Mouse (Mus musculus): Measurements from ENCODE around the gene Fam107a. TPM values are rescaled to one million over a fixed set of nuclear protein-coding genes. Genes with fewer than 3 reads are reported as not detected.

Gene Fam107a
- polyA plus RNA-seq, 1 experiment from 2014 or later: not detected

DNA sequence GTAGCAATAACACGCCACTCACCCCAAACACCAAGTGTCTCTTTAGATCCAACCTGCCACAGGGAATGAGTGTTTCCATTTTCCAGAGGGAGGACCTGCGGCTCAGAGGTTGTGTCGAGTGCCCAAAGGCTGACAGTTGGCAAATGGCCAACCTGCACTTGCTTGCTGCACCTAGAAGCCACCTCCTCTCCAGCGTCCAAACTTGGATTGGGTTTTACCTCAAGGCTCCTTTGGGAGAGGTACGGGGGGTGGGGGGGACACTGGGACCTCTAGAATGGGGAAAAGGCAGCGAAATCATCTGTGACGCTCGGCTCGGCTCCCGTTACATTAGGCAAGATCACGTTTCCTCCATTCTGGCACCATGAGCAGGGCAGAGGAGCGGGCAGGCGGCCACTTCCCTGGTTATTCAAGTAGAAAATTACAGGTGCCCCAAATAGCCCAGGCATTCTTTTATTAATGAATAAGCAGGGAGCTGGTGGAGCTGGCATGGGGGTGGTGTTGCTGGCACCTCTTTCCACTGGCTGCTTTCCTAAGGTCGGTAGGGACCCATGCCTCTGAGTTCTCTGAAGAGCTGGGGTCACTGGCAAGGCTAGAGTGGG lies 13.6 kb upstream of the Fam107a start:
- 84% methylated on average over 14 of the region's 14 CpGs for WGBS (ENCODE audit: missing documents)
- H3K36me3 ChIP-seq (ENCODE audit: inconsistent target): no peaks in the 10 kb centered on the region
- H3K27ac ChIP-seq: no peak overlapping the region
- no peaks in the 10 kb centered on the region for H3K79me2 ChIP-seq (ENCODE audit: inconsistent target)
- H3K4me3 ChIP-seq (ENCODE audit: inconsistent target): no peak overlapping the region

DNA sequence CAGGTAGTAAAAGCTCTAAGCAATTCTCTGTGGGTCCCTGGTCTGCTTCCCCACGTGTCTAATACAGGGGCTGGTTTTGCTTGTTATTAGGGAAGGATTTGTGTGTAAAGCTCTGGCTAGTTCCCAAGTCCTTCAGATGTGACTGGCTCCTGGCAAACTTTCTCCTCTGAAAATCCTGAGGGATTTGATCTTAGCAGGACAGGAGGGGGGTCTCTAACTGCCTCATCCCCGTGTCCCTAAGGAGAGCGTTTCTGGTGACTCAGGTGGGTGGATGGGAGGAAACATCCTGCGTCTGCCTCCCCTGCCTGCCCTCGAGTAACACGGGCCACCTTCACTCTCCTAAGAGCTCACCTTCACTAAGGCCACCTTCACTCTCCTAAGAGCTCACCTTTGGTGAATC lies 12.6 kb upstream of the Fam107a start:
- Histone ChIP-seq H3K4me3 (ENCODE audit: inconsistent target) (no peak overlapping the region), H3K36me3 (ENCODE audit: inconsistent target) (no peaks in the 10 kb centered on the region), H3K27ac (no peak overlapping the region), H3K79me2 (ENCODE audit: inconsistent target) (no peaks in the 10 kb centered on the region)
- 76% methylated on average over 6 of the region's 6 CpGs for WGBS (ENCODE audit: missing documents)

DNA sequence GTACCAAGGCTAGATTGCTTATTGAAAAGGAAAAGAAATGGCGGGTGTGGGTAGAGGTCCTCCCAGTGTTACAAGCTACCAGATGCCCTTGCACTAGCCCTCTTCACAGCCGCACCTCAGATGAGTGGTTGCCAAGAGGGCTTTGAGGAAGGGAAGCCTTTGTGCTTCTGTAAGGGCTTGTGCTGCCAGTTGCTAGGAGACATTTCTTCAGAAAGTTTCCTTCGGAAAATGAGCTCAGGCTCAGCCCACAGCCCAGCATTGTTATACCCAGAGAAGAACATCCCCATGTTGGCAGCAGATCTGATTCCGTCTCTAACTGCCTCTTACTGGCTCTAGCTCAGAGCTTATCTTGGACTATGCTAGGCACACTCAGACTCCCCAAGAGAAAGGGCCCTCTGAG lies 11.7 kb upstream of the Fam107a start:
- Histone ChIP-seq H3K79me2 (ENCODE audit: inconsistent target) (no peaks in the 10 kb centered on the region), H3K36me3 (ENCODE audit: inconsistent target) (no peaks in the 10 kb centered on the region), H3K27ac (no peak overlapping the region), H3K4me3 (ENCODE audit: inconsistent target) (no peak overlapping the region)
- 91% methylated on average over 4 of the region's 4 CpGs for WGBS (ENCODE audit: missing documents)

DNA sequence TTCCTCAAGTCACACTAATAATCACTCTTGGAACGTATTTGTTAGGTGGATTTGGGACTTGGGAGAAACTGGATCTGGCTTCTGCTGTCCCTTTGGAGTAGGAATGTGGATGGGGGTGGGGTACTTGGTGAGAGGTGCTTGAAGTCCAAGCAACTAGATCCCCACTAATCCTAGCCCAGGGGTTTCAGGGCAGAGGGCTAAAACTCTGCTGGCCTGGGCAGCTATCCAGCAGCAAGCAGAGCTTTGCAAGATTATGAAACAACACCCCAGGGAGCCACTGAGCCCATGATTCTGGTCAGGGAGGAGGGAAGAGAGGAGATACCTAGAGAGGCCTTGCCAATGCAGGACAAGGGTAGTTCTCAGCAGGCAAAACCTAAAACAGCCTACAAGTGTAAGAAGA lies 9.5 kb upstream of the Fam107a start:
- no peak overlapping the region for H3K27ac ChIP-seq
- H3K36me3 ChIP-seq (ENCODE audit: inconsistent target): no peaks in the 10 kb centered on the region
- H3K79me2 ChIP-seq (ENCODE audit: inconsistent target): no peaks in the 10 kb centered on the region
- no peak overlapping the region for H3K4me3 ChIP-seq (ENCODE audit: inconsistent target)
- 64% methylated on average over 1 of the region's 1 CpGs for WGBS (ENCODE audit: missing documents)

DNA sequence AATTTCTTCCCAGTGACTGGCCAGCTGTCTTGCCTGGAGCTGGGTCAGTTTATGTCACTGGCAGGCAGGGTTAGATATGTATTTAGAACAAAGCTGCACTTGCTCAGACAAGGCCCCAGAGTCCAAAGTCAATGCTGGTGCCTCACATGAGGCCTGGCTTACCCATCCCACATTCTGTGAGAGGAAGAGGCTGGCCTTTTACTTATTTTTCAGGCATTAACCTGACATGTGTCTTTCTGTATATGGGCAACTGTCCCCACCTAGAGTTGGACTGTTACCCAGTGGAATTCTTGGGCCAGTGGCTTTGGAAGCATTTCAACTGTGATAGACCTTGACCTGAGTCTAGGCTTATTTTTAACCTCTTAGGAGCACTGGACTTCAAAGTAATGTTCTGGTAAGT lies 9.1 kb upstream of the Fam107a start:
- no peak overlapping the region for H3K4me3 ChIP-seq (ENCODE audit: inconsistent target)
- H3K27ac ChIP-seq: no peak overlapping the region
- no peaks in the 10 kb centered on the region for H3K79me2 ChIP-seq (ENCODE audit: inconsistent target)
- no peaks in the 10 kb centered on the region for H3K36me3 ChIP-seq (ENCODE audit: inconsistent target)

DNA sequence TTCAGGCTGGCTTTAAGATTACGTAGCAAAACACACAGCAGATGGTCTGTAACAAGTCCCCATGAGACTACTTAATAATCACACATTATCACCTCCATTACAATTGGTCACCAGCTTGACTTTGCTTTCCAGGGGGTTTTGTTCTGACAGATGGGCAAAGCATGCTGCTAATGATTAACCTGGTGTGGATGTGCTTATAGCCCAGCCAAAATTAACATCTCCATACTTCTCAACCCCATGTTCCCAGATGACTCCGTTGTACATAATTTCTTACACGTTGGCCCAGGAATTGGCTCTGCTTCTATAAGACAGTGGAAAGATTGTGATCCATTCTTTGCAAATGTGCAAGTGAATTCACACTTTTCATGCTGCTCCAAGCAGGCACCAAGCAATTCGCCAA lies 7.9 kb upstream of the Fam107a start:
- no peaks in the 10 kb centered on the region for H3K36me3 ChIP-seq (ENCODE audit: inconsistent target)
- no peak overlapping the region for H3K4me3 ChIP-seq (ENCODE audit: inconsistent target)
- no peak overlapping the region for H3K27ac ChIP-seq
- no peaks in the 10 kb centered on the region for H3K79me2 ChIP-seq (ENCODE audit: inconsistent target)
- 87% methylated on average over 4 of the region's 4 CpGs for WGBS (ENCODE audit: missing documents)

DNA sequence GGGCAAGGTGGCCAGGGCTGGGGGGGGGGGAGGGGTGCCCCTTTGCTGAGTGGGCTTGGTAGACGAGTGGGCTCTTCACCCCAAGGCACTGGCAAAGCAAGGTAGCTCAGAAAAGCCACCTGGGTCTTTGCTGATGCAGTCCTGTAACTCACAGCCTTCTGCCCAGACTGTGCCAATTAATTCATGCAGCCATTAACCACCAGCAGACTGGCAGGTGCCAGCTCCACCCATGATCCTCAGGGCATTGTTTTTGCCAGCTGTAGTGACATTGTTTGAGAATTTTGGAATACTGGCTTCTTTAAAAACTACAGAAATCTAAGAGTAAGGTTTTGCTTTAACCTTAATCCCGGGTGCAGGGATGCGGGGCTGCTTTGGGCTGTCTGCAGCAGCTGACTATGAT lies 2.7 kb upstream of the Fam107a start:
- Histone ChIP-seq H3K27ac (no peak overlapping the region), H3K4me3 (ENCODE audit: inconsistent target) (no peak overlapping the region), H3K36me3 (ENCODE audit: inconsistent target) (no peaks in the 10 kb centered on the region), H3K79me2 (ENCODE audit: inconsistent target) (no peaks in the 10 kb centered on the region)
- 90% methylated on average over 3 of the region's 3 CpGs for WGBS (ENCODE audit: missing documents)

DNA sequence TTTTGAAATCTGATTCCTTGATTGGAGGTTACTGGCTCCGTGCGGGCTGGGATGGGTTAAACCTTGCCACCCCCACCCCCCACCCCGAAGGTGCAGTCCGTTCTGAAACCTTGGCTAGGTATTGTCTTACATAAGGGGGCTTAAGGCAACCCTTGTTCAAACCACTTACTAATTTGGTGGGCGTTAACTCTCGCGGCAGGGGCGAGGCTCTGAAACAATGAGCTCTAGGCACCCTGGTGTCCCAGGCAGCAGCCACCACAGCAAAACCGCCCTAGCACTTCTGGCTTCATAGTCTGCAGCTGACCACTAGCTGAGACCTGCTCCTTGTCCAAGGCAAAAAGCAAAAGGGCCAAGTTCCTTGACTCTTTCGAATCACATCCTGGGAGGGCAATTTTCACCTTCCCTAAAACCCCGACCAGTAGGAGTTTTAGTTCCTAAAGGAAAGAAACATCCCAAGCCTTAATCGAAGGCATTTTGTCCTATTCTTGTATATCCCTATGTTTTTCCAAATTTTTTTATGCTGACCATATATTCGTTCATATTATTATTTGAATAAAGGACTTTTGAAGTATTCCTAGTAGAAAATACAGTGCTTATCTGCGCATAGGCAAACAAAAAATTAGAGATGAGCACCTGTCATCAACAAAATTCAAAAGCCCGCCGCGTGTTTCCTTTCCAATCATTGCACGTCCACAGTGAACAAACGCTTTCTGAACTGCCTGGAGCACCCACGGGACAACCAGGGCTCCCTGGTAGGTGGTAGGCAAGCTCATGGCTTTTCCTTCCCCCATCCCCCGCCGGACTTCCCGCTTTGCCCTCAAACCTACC lies 1.2 kb downstream of the Fam107a start:
- WGBS (ENCODE audit: missing documents): 6% methylated on average over 23 of the region's 23 CpGs
- Histone ChIP-seq H3K27ac (no peak overlapping the region), H3K4me3 (ENCODE audit: inconsistent target) (no peak overlapping the region), H3K79me2 (ENCODE audit: inconsistent target) (no peaks in the 10 kb centered on the region), H3K36me3 (ENCODE audit: inconsistent target) (no peaks in the 10 kb centered on the region)

DNA sequence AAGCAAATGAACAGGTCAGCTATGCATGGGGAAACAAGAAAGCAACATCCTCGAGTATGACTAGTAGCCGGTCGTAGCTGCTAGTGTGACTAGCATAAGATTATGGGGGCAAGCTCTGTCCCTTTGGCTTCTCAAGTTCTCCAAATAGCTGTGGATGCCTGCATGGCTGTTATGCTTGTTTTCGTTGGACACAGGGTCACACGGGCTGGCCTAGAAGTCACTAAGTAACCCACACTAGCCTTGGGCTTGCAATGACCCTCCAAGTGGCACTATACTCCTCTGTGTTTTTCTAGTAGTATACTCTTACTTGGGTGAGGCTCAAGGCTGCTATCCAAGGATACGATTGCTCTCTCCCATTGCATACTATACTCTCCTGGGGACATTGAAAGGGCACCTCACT lies 2.7 kb downstream of the Fam107a start:
- no peak overlapping the region for H3K4me3 ChIP-seq (ENCODE audit: inconsistent target)
- no peaks in the 10 kb centered on the region for H3K79me2 ChIP-seq (ENCODE audit: inconsistent target)
- H3K27ac ChIP-seq: no peak overlapping the region
- no peaks in the 10 kb centered on the region for H3K36me3 ChIP-seq (ENCODE audit: inconsistent target)
- 92% methylated on average over 6 of the region's 6 CpGs for WGBS (ENCODE audit: missing documents)

DNA sequence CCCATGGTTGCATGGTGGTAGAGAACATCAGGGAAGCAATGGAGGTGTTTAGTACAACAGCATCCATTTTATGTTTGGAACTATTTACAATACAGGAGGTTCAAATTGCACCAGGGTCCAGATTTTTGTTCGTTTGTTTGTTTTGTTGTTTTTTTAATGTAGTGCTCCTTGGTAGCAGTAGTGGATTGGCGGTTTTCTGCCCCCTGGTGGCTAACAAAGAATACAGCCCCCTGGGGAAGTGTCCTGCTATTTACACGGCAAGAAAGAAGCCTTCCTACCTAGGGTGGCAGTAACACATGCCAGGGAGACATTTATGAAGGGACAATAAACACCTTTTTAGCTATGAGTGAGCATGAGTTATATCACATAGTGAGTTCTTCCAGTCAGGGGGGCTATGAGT lies 3.3 kb downstream of the Fam107a start:
- WGBS (ENCODE audit: missing documents): 23% methylated on average over 3 of the region's 3 CpGs

DNA sequence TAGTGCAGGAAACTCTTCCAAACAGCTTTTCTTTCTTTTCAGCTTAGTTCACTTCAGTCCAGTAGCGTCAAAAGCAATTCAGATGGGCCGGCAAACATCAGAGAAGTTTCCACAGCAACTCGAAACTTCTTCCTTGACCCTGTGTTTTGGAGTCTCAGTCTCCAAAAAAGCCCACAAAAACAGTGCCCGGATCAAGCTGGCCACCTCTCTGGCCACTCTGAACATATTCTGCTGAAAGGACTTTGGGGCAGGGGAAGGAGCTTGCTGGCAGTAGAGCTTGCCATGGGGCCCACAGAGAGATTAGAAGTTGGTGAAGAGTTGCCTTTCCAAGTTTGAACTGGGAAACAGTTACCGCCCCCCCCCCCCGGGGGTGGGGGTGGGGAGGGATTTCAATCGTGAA lies 3.9 kb downstream of the Fam107a start:
- Histone ChIP-seq H3K4me3 (ENCODE audit: inconsistent target) (no peak overlapping the region), H3K36me3 (ENCODE audit: inconsistent target) (no peaks in the 10 kb centered on the region), H3K27ac (no peak overlapping the region), H3K79me2 (ENCODE audit: inconsistent target) (no peaks in the 10 kb centered on the region)
- WGBS (ENCODE audit: missing documents): 54% methylated on average over 7 of the region's 7 CpGs

More for the DNA sequence above, 3.3 kb downstream of the Fam107a start:
- H3K27ac ChIP-seq: no peak overlapping the region
- no peaks in the 10 kb centered on the region for H3K36me3 ChIP-seq (ENCODE audit: inconsistent target)
- no peaks in the 10 kb centered on the region for H3K79me2 ChIP-seq (ENCODE audit: inconsistent target)
- no peak overlapping the region for H3K4me3 ChIP-seq (ENCODE audit: inconsistent target)

DNA sequence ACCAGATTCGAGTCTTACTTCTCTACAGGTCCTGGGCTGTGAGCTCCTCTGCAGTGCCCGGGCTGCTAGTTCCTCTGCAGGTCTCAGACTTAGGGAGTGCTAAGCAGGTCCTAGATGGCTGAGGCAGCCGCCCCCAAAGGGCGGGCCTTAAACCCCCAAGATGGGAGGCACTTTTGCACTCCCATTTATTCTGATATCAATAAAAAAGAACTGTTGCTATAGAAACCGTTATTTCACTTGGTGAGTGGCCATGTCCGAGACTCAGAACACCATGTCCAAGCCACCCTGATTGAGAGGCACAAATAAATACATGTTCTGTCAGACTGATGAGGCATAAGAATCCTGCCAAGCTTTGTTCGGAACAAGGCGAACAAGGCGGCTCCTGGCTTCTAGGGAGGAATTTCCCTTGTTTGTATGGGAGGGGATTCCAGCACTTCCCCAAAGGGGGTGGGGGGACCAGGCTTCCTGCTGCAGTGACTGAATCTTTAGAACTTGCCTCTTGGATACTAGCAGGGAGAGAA lies 8.1 kb downstream of the Fam107a start:
- no peak overlapping the region for H3K4me3 ChIP-seq (ENCODE audit: inconsistent target)
- H3K27ac ChIP-seq: no peak overlapping the region
- no peaks in the 10 kb centered on the region for H3K79me2 ChIP-seq (ENCODE audit: inconsistent target)
- no peaks in the 10 kb centered on the region for H3K36me3 ChIP-seq (ENCODE audit: inconsistent target)
- WGBS (ENCODE audit: missing documents): 56% methylated on average over 9 of the region's 9 CpGs

DNA sequence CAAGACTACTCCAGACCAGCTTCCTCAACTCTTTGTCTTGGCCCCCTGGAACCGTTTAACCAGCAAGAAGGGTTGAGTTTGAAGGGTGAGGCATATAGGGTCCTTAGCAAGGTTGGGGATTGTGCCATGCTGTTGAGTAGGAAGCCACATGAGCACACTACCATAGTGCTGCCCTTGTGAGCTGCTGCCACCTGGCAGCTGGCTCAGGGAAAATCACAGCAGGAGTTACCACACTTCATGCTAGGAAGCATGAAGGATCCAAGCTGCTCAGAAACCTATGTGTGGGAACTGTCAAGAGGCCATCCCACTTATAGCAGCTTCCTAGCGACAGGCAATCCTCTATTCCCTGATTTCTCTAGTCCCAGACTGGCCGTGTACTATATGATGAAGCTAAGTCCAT lies 9.2 kb downstream of the Fam107a start:
- Histone ChIP-seq H3K27ac (no peak overlapping the region), H3K79me2 (ENCODE audit: inconsistent target) (no peaks in the 10 kb centered on the region), H3K4me3 (ENCODE audit: inconsistent target) (no peak overlapping the region), H3K36me3 (ENCODE audit: inconsistent target) (no peaks in the 10 kb centered on the region)
- WGBS (ENCODE audit: missing documents): 89% methylated on average over 3 of the region's 3 CpGs

DNA sequence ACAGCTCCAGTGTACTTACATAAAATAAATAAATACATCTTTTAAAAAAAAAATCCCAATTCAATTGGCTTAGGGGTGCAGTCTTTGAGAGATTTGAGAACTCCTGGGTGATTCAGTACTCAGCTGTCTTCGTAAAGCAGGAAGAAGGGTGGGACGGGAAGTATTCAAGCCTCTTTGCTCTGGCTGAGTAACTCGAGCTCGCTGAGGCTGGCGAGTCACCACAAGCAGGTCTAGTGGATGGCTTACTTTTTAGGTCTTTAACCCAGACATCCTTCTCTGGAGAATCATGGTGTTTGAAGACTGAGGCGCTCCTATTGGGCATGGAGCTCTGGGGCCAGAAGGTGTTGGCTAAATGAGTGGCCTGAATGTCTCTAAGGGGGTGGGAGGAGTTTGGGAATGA lies 10.9 kb downstream of the Fam107a start:
- no peak overlapping the region for H3K27ac ChIP-seq
- no peaks in the 10 kb centered on the region for H3K79me2 ChIP-seq (ENCODE audit: inconsistent target)
- WGBS (ENCODE audit: missing documents): 83% methylated on average over 6 of the region's 6 CpGs
- no peaks in the 10 kb centered on the region for H3K36me3 ChIP-seq (ENCODE audit: inconsistent target)
- H3K4me3 ChIP-seq (ENCODE audit: inconsistent target): no peak overlapping the region

DNA sequence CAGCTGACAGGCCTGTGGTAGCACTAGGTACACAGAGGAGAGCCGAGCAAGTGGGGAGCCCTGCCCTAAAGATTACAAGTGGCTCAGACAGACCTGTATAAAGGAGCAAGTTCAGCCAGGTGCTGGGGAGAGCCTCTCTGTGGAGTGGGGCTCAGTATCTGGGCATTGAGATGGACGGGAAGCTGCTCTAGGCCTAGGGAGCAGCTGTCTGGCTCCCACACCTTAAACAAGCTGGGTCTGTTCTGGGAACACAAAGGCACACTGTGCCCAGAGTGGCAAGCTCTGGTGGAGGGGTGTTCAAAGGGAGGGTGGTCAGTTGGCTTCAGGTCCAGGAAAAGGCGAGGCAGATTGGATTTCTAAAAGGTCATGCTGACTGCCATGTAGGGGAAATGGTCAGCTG lies 12.8 kb downstream of the Fam107a start:
- WGBS (ENCODE audit: missing documents): 76% methylated on average over 3 of the region's 3 CpGs
- Histone ChIP-seq H3K79me2 (ENCODE audit: inconsistent target) (no peaks in the 10 kb centered on the region), H3K4me3 (ENCODE audit: inconsistent target) (no peak overlapping the region), H3K36me3 (ENCODE audit: inconsistent target) (no peaks in the 10 kb centered on the region), H3K27ac (no peak overlapping the region)
